Comparison of ENCODE assay signal across 11 mouse cellular contexts in genomic region chr10:94068701-94069100, GRCm38 (mm10). TPM values are rescaled to one million over a fixed set of nuclear protein-coding genes. Genes with fewer than 3 reads are reported as not detected.
DNase-seq lines count a peak whose midpoint lies in the region; ATAC-seq lines count a peak whose summit lies in the region.
"Had no signal": no experiment of that assay in that cellular context is flagged by ENCODE, and none has a peak within 500 bp of the region (broad histone marks: within the 10 kb centered on the region; RNA-seq: fewer than 3 reads in every experiment).

No protein-coding gene starts in this region.

- H3K9ac ChIP-seq in liver, embryonic 11.5 days (ENCODE audit: low read depth, low read length) = no peak overlapping the region
- no peak overlapping the region for H3K9ac ChIP-seq in kidney, embryonic 14.5 days (ENCODE audit: low read depth, low read length)
- H3K9ac ChIP-seq in liver, embryonic 16.5 days (ENCODE audit: low read depth, low read length) = no peak overlapping the region
- H3K9ac ChIP-seq: embryonic facial prominence, embryonic 13.5 days; lung, embryonic 15.5 days had no signal

- H3K4me3 ChIP-seq in liver, embryonic 11.5 days (ENCODE audit: low read depth, low read length) = no peak overlapping the region
- H3K4me3 ChIP-seq in heart, embryonic 10.5 days = no peak overlapping the region
- H3K4me3 ChIP-seq in kidney, embryonic 14.5 days (ENCODE audit: low read length) = no peak overlapping the region
- no peak overlapping the region for H3K4me3 ChIP-seq in liver, embryonic 16.5 days (ENCODE audit: low read depth, low read length)
- H3K4me3 ChIP-seq: embryonic facial prominence, embryonic 13.5 days; lung, embryonic 15.5 days had no signal

- no peaks in the 10 kb centered on the region for H3K36me3 ChIP-seq in liver, embryonic 11.5 days (ENCODE audit: control insufficient read depth, insufficient read depth, low read length)
- H3K36me3 ChIP-seq in heart, embryonic 10.5 days = no peaks in the 10 kb centered on the region
- no peaks in the 10 kb centered on the region for H3K36me3 ChIP-seq in kidney, embryonic 14.5 days (ENCODE audit: control insufficient read depth, insufficient read depth, low read length)
- H3K36me3 ChIP-seq in liver, embryonic 16.5 days (ENCODE audit: control insufficient read depth, insufficient read depth) = no peaks in the 10 kb centered on the region
- H3K36me3 ChIP-seq: embryonic facial prominence, embryonic 13.5 days; lung, embryonic 15.5 days had no signal

- H3K4me1 ChIP-seq in liver, embryonic 11.5 days (replicated peaks; ENCODE audit: control insufficient read depth, insufficient read depth, low read length) = peaks cover 28% of the 10 kb centered on the region
- peaks cover 31% of the 10 kb centered on the region for H3K4me1 ChIP-seq in heart, embryonic 10.5 days
- peaks cover 5% of the 10 kb centered on the region; the same call in 1 of the 2 replicates for H3K4me1 ChIP-seq in kidney, embryonic 14.5 days (ENCODE audit: control insufficient read depth, insufficient read depth, low read length)
- H3K4me1 ChIP-seq in liver, embryonic 16.5 days (ENCODE audit: control insufficient read depth, low read depth, low read length) = peaks cover 28% of the 10 kb centered on the region

- peak; percentile 18 for DNase-seq in liver
- no peak for DNase-seq in liver, embryonic 11.5 days (ENCODE audit: low spot score)
- no peak for DNase-seq in heart, embryonic 10.5 days (ENCODE audit: low spot score)
- no peak for DNase-seq in thymus, postnatal 14 days
- no peak for DNase-seq in urinary bladder, postnatal 4 days (ENCODE audit: low spot score in 2 of 2)
- DNase-seq: gastrocnemius, postnatal 14 days; thymus, postnatal 25 days had no signal

- no peak overlapping the region for H3K4me2 ChIP-seq in liver, embryonic 11.5 days
- H3K4me2 ChIP-seq in kidney, embryonic 14.5 days (replicated peaks; ENCODE audit: low read depth, low read length) = no peak overlapping the region
- H3K4me2 ChIP-seq in liver, embryonic 16.5 days (ENCODE audit: low read depth, low read length) = no peak overlapping the region
- H3K4me2 ChIP-seq: embryonic facial prominence, embryonic 13.5 days; lung, embryonic 15.5 days had no signal

- 80% methylated on average over 5 of the region's 5 CpGs for WGBS in liver, embryonic 11.5 days
- 73% methylated on average over 5 of the region's 5 CpGs for WGBS in heart, embryonic 10.5 days
- 57% methylated on average over 5 of the region's 5 CpGs for WGBS in kidney, embryonic 14.5 days
- WGBS in liver, embryonic 16.5 days (ENCODE audit: insufficient replicate concordance) = 70% methylated on average over 5 of the region's 5 CpGs

- no peak overlapping the region for H3K27ac ChIP-seq in liver, embryonic 11.5 days (ENCODE audit: low read depth, low read length)
- H3K27ac ChIP-seq in heart, embryonic 10.5 days = peak overlapping the region; percentile 49; the same call in 1 of the 2 replicates
- no peak overlapping the region for H3K27ac ChIP-seq in kidney, embryonic 14.5 days (ENCODE audit: low read depth, low read length)
- peak overlapping the region; percentile 40 for H3K27ac ChIP-seq in liver, embryonic 16.5 days (ENCODE audit: low read length)
- H3K27ac ChIP-seq: embryonic facial prominence, embryonic 13.5 days; lung, embryonic 15.5 days had no signal

- H3K27me3 ChIP-seq in liver, embryonic 11.5 days (replicated peaks; ENCODE audit: control insufficient read depth, insufficient read depth, low read length) = no peaks in the 10 kb centered on the region
- H3K27me3 ChIP-seq in heart, embryonic 10.5 days (ENCODE audit: insufficient read depth, poor library complexity, severe bottlenecking) = no peaks in the 10 kb centered on the region
- H3K27me3 ChIP-seq in kidney, embryonic 14.5 days (ENCODE audit: control insufficient read depth, insufficient read depth, low read length) = no peaks in the 10 kb centered on the region
- no peaks in the 10 kb centered on the region for H3K27me3 ChIP-seq in liver, embryonic 16.5 days (ENCODE audit: control insufficient read depth, insufficient read depth, low read depth, low read length)
- H3K27me3 ChIP-seq: embryonic facial prominence, embryonic 13.5 days; lung, embryonic 15.5 days had no signal

- ATAC-seq in liver, embryonic 11.5 days (replicated peaks; ENCODE audit: low FRiP score) = no peak
- ATAC-seq in kidney, embryonic 14.5 days (ENCODE audit: low FRiP score, low TSS enrichment) = peak; percentile 80
- ATAC-seq in liver, embryonic 16.5 days (ENCODE audit: low read depth) = peak; percentile 62

- no peaks in the 10 kb centered on the region for H3K9me3 ChIP-seq in liver, embryonic 11.5 days (ENCODE audit: control insufficient read depth, low read length)
- H3K9me3 ChIP-seq in heart, embryonic 10.5 days = no peaks in the 10 kb centered on the region
- H3K9me3 ChIP-seq in kidney, embryonic 14.5 days (ENCODE audit: control insufficient read depth, low read length) = no peaks in the 10 kb centered on the region
- H3K9me3 ChIP-seq in liver, embryonic 16.5 days (replicated peaks; ENCODE audit: control insufficient read depth, low read length) = no peaks in the 10 kb centered on the region
- H3K9me3 ChIP-seq: embryonic facial prominence, embryonic 13.5 days; lung, embryonic 15.5 days had no signal

RNA-seq across cellular contexts. Expression of gene Fgd6, which starts 32.9 kb away (rescaled TPM):
- 5.5 and 6.4 TPM in 2 replicates for polyA plus RNA-seq in liver, embryonic 11.5 days (2014; fragmentation: Nextera tagmentation; extraction: Ambion mirVana)
- polyA plus RNA-seq in heart, embryonic 10.5 days (2016; fragmentation: Nextera tagmentation; extraction: Ambion mirVana) = 2.9 and 4.5 TPM in 2 replicates
- 3.0 and 4.3 TPM in 2 replicates for polyA plus RNA-seq in kidney, embryonic 14.5 days (2014; fragmentation: Nextera tagmentation; extraction: Ambion mirVana)
- polyA plus RNA-seq in liver, embryonic 16.5 days (2015; fragmentation: Nextera tagmentation; extraction: Ambion mirVana) = 3.5 and 3.7 TPM in 2 replicates

RNA-seq across cellular contexts. Expression of gene Vezt, which starts 33.1 kb away (rescaled TPM):
- 18.9 and 19.7 TPM in 2 replicates for polyA plus RNA-seq in liver, embryonic 11.5 days (2014; fragmentation: Nextera tagmentation; extraction: Ambion mirVana)
- 20.6 and 26.3 TPM in 2 replicates for polyA plus RNA-seq in heart, embryonic 10.5 days (2016; fragmentation: Nextera tagmentation; extraction: Ambion mirVana)
- polyA plus RNA-seq in kidney, embryonic 14.5 days (2014; fragmentation: Nextera tagmentation; extraction: Ambion mirVana) = 19.8 and 23.8 TPM in 2 replicates
- polyA plus RNA-seq in liver, embryonic 16.5 days (2015; fragmentation: Nextera tagmentation; extraction: Ambion mirVana) = 10.4 and 11.3 TPM in 2 replicates

Comparison
In these comparisons a context has a peak if more than half of its experiments do, and no peak if none do; other contexts are left out.
1. H3K27ac ChIP-seq: peak in heart, embryonic 10.5 days (single experiment) and liver, embryonic 16.5 days (single experiment); none in liver, embryonic 11.5 days (single experiment) and kidney, embryonic 14.5 days (single experiment).